Mouse (Mus musculus) heart, adult 2 months (tissue): Measurements from ENCODE around the gene Slc25a36. TPM values are rescaled to one million over a fixed set of nuclear protein-coding genes. Genes with fewer than 3 reads are reported as not detected.

Experiments used
- DNase-seq, 2 experiments: peaks; one replicate each; pipeline ENCODE4 v3.0.0; 2021
- H3K27ac ChIP-seq: fragments of 200-600 bp; 2 replicates; pipeline ENCODE4 v1.8.1; 2022
- H3K27me3 ChIP-seq: fragments of 200-500 bp; 2 replicates; pipeline ENCODE4 v1.6.1; 2012; ENCODE audit warnings: mild to moderate bottlenecking, low read length, inconsistent platforms, mixed read lengths; ENCODE audit not compliant: control insufficient read depth, insufficient read depth
- H3K36me3 ChIP-seq: fragments of 200-500 bp; 2 replicates; pipeline ENCODE4 v1.6.1; 2012; ENCODE audit warnings: low read length, inconsistent platforms; ENCODE audit not compliant: control insufficient read depth, insufficient read depth
- H3K4me1 ChIP-seq: fragments of 200-500 bp; 2 replicates; pipeline ENCODE4 v1.6.1; 2011; ENCODE audit warnings: low read length; ENCODE audit not compliant: control insufficient read depth, insufficient read depth
- H3K4me3 ChIP-seq: fragments of 200-600 bp; 2 replicates; pipeline ENCODE4 v1.8.1; 2022
- H3K79me2 ChIP-seq: fragments of 200-500 bp; replicated peaks from 2 replicates; pipeline ENCODE4 v1.6.1; 2012; ENCODE audit warnings: mild to moderate bottlenecking, inconsistent platforms, low read length, moderate library complexity, mixed read lengths; ENCODE audit not compliant: control insufficient read depth, insufficient read depth
- H3K9ac ChIP-seq: fragments of 200-500 bp; 2 replicates; pipeline ENCODE4 v1.6.1; 2012; ENCODE audit warnings: low read depth, mild to moderate bottlenecking, control low read depth, inconsistent platforms, low read length, mixed read lengths
- CTCF ChIP-seq: fragments of 200-600 bp; IDR thresholded peaks from 2 replicates; pipeline ENCODE4 v1.8.1; 2022; ENCODE audit warnings: antibody characterized with exemption, mild to moderate bottlenecking, moderate library complexity
- EP300 ChIP-seq: fragments of 200-500 bp; IDR thresholded peaks from 2 replicates; pipeline ENCODE4 v1.6.1; 2011; ENCODE audit warnings: low read depth, low read length, control low read depth; ENCODE audit not compliant: insufficient read depth
- POLR2A ChIP-seq: fragments of 200-500 bp; IDR thresholded peaks from 2 replicates; pipeline ENCODE4 v1.6.1; 2011; ENCODE audit warnings: mild to moderate bottlenecking, low read depth, low read length, control low read depth; ENCODE audit not compliant: insufficient read depth
- WGBS: fragments of 180-500 bp; shearing (Covaris S2); methylation state at CpG from one replicate; pipeline ENCODE4 v1.1.7; 2018; 5-methylcytosine and 5-hydroxymethylcytosine counted together
- intact Hi-C: fragments of 180-260 bp; cut with DNase I; formaldehyde crosslinking; loops from one replicate; pipeline ENCODE4 v1.15.1; 2025
- polyA plus RNA-seq: library from polyadenylated mRNA; depleted of rRNA; stranded (reverse); fragments of >200 nt; gene quantifications from 2 replicates; pipeline ENCODE4 v1.2.3, GENCODE M21; 2012
- total RNA-seq, 2 experiments: library from RNA; stranded (reverse); gene quantifications; 2 replicates each; pipeline ENCODE4 v1.2.3; 2021

The Slc25a36 gene
- total and polyA plus RNA-seq, 3 experiments, result 14.1 to 35.1 (median 34.7) TPM

DNA sequence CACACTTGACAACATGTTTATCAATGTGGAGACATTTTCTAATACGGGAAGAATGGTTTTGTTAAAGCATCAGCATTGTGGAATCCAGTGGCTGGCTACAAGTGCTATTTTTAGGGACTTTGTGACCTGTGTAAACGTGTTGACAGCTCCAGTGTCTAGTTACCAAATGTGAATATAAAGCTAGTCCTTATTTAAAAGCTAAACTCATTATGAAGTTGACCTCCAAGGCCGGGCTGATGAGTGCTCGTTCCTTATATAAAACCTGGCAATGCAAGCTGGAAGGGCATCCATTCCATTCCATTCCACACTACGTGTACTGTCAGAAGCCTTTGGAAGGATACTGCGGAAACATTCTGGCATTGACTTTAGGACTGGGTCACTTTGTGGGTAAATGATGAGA lies 34.4 kb upstream of the Slc25a36 start:
- Histone ChIP-seq H3K4me3 (no peak overlapping the region), H3K27ac (peak overlapping the region; percentile 83), H3K79me2 (no peaks in the 10 kb centered on the region), H3K9ac (no peak overlapping the region), H3K4me1 (peaks cover 3% of the 10 kb centered on the region; the same call in 1 of the 2 replicates), H3K27me3 (no peaks in the 10 kb centered on the region), H3K36me3 (no peaks in the 10 kb centered on the region)
- peak in 1 of 2 experiments; percentile 49 for DNase-seq
- intact Hi-C loops, result loop anchor here (5.0 kb wide), 1 partner anchor 193 kb away; no protein-coding TSS in a partner anchor
- TF ChIP-seq EP300 (no peak), CTCF (no peak), POLR2A (no peak)
- 38% methylated on average over 6 of the region's 6 CpGs for WGBS

DNA sequence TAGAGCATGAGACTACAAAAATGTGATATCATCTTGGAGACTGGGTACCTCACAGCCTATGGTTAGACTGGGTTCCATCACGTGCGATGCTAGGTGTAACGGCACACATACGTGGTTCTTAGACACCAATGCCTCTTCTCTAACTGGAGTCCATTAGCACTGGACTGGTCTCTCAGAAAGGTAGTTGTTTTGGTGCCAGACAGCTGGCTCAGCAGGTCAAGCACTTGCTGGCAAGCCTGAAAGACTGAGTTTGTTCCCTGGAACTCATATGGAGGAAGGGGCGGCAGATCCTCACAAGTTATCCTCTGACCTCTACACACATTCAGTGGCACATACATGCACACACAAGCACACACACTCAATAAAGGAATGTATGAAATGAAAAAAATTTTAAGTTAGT lies 32.5 kb upstream of the Slc25a36 start:
- 74% methylated on average over 5 of the region's 5 CpGs for WGBS
- Histone ChIP-seq H3K79me2 (no peaks in the 10 kb centered on the region), H3K27me3 (no peaks in the 10 kb centered on the region), H3K36me3 (no peaks in the 10 kb centered on the region), H3K4me3 (no peak overlapping the region), H3K27ac (peak overlapping the region; percentile 27; the same call in 1 of the 2 replicates), H3K4me1 (peaks cover 3% of the 10 kb centered on the region; the same call in 1 of the 2 replicates), H3K9ac (no peak overlapping the region)
- no peak for TF ChIP-seq CTCF
- no peak for TF ChIP-seq EP300
- no peak for TF ChIP-seq POLR2A
- intact Hi-C loops, result no loop called here
- no peak for DNase-seq

DNA sequence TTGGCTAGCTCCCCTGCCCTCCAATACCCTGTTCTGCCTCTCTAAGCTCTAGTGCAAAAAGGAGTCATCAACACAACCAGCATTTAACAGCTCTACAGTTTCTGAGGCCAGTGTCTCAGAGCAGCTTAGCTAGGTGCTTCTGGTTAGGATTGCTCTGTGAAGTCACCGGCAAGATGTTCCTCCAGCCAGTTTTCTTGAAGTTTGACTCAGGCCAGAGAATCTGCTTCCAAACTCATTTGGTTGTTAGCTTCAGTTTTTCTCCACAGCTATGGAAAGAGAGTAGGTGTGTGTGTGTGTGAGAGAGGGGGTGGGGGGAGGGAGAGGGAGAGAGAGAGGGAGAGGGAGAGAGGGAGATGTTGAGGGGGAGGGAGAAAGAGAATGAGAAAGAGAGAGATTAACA lies 31.6 kb upstream of the Slc25a36 start:
- no peak for DNase-seq
- Histone ChIP-seq H3K4me1 (peaks cover 3% of the 10 kb centered on the region; the same call in 1 of the 2 replicates), H3K79me2 (no peaks in the 10 kb centered on the region), H3K36me3 (no peaks in the 10 kb centered on the region), H3K27ac (peak overlapping the region; percentile 20), H3K4me3 (no peak overlapping the region), H3K9ac (no peak overlapping the region), H3K27me3 (no peaks in the 10 kb centered on the region)
- WGBS, result 91% methylated on average over 1 of the region's 1 CpGs
- intact Hi-C loops, result no loop called here
- TF ChIP-seq POLR2A, result no peak
- no peak for TF ChIP-seq CTCF
- no peak for TF ChIP-seq EP300

DNA sequence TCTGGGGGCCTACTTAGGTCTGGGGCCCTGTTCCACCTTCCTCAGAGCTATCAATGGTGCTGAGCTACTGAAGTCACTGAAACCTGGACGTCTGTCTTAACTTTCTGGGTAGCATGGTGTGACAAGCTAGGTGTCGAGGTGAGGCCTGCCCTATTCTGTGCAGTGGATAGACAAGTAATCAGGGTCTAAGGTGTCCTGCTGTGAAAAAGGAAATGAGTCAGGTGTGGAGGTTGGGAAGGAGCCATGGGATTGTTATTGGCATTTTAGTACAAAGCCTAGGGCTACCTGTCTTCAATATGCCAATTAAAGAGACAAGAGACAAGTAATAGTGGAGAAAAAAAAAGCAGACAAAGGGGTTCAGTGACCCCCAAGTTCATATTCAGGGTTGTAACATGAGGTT lies 30.8 kb upstream of the Slc25a36 start:
- Histone ChIP-seq H3K36me3 (no peaks in the 10 kb centered on the region), H3K4me1 (peaks cover 3% of the 10 kb centered on the region; the same call in 1 of the 2 replicates), H3K4me3 (no peak overlapping the region), H3K27me3 (no peaks in the 10 kb centered on the region), H3K9ac (no peak overlapping the region), H3K79me2 (no peaks in the 10 kb centered on the region), H3K27ac (peak overlapping the region; percentile 86; the same call in 1 of the 2 replicates)
- WGBS, result 62% methylated on average over 2 of the region's 2 CpGs
- intact Hi-C loops, result no loop called here
- TF ChIP-seq EP300, result no peak
- TF ChIP-seq POLR2A, result no peak
- TF ChIP-seq CTCF, result no peak
- DNase-seq, result no peak

DNA sequence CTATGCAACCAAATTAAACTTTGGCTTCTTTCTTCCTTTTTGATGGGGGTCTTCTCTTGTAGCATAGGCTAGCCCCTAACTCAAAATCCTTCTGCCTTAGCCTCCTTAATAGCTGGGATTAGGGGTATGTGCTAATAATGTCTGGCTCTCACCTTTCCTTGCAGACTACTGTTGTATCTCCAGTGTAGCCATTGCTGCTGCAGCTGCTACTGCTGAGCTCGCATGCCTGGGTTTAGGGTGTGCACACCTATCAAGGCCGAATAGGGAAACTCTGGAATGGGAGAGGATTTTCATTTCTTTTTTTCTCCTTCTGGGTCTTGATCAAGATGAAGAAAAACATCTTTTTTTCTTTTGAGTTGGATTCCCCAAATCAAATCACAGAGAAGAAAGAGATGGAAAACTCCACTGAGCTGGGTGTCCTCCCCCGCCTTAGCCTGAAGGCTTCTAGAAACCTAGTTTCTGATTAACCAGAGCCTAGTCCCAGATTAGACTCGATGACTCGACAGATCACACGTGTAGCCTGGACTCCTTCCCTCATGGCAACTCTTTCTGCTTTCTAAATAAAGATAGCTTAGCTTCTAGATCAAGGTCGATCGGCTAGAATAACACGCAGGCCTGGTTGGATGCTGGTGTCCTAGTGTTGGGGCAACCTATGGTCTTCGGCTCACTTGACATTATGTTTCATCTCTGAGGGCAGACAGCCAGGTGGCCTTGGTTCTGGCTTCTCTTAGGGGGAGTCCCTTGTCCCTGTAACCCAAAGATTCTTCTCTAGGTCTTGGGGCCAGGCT lies 29.4 kb upstream of the Slc25a36 start:
- no peak overlapping the region for H3K4me3 ChIP-seq
- intact Hi-C loops, result no loop called here

DNA sequence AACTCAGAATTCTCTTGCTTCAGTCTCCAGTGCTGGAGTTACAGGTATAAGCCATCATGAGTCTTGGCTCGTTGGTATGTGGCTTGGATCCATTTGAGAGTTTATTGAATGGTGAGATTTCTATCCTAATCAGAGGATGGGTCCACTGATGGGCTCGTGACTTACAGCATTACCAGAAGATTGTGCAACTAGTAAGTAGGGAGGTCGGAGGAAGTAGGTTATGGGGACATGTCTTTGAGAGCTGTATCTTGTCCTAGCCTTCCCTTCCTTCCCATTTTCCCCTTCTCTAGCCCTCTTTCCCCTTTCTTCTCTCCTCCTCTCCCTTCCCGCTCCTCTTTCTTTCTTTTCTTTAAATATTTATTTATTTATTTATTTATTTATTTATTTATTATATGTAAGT lies 26.7 kb upstream of the Slc25a36 start:
- intact Hi-C loops, result no loop called here
- WGBS, result 82% methylated on average over 4 of the region's 4 CpGs

More for the DNA sequence above, 29.4 kb upstream of the Slc25a36 start:
- DNase-seq, result peak; percentile 28 to 55
- no peak for TF ChIP-seq POLR2A
- Histone ChIP-seq H3K79me2 (no peaks in the 10 kb centered on the region), H3K9ac (no peak overlapping the region), H3K27me3 (no peaks in the 10 kb centered on the region), H3K36me3 (no peaks in the 10 kb centered on the region), H3K27ac (peak overlapping the region; percentile 86), H3K4me1 (peaks cover 1% of the 10 kb centered on the region; the same call in 1 of the 2 replicates)
- WGBS, result 54% methylated on average over 10 of the region's 10 CpGs

More for the DNA sequence above, 26.7 kb upstream of the Slc25a36 start:
- Histone ChIP-seq H3K9ac (no peak overlapping the region), H3K4me1 (no peaks in the 10 kb centered on the region; the same call in 1 of the 2 replicates), H3K36me3 (no peaks in the 10 kb centered on the region), H3K27me3 (no peaks in the 10 kb centered on the region), H3K27ac (no peak overlapping the region), H3K4me3 (no peak overlapping the region), H3K79me2 (no peaks in the 10 kb centered on the region)
- DNase-seq, result no peak
- TF ChIP-seq CTCF (no peak), EP300 (no peak), POLR2A (no peak)
